Mouse (Mus musculus) brain, embryonic 18.5 days (tissue): ENCODE results near the gene Gm49339.
"Not testable (repeated sequence)": the region's sequence is repeated elsewhere in the genome, so short reads cannot be mapped to it uniquely, and the experiment has no call there.

ENCODE experiments used
- DNase-seq: peaks from one replicate; pipeline ENCODE4 v3.0.0-alpha.2; 2012; ENCODE audit warnings: low read depth, low spot score

Gene Gm49339

DNA sequence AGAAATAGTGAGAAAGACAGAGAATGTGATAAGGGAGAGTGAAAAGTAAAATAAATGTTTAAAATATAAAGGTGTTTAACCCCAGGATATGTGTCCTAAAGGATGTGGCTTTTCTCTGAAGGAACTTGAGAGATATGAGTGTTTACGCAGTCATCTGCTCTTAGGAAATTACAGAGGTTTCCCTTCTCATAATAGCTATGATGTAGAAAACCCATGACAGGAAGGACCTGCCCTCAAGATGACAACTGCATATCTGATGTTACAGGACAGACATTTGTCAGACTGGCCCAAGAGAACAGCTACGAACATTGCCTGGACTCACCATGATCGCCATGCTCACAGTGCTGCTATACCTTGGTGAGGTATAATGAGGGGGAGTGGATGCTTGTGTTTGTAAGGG is at the start of gene Gm49339, which contains the start of gene Lilr4b:
TSS of gene Gm49339 (plus strand) at position 216 of the 400 bp plus-strand sequence.
TSS of gene Lilr4b (plus strand) at position 236 of the 400 bp plus-strand sequence.
- DNase-seq = not testable (repeated sequence)

- no peak for DNase-seq
These were observed 47.5 kb upstream of the Gm49339 start for GRCm38 (mm10) chr10:51432940-51433339.

GRCm38 (mm10) chr10:51435684-51436083 is 44.7 kb upstream of the Gm49339 start:
- DNase-seq = no peak

DNA sequence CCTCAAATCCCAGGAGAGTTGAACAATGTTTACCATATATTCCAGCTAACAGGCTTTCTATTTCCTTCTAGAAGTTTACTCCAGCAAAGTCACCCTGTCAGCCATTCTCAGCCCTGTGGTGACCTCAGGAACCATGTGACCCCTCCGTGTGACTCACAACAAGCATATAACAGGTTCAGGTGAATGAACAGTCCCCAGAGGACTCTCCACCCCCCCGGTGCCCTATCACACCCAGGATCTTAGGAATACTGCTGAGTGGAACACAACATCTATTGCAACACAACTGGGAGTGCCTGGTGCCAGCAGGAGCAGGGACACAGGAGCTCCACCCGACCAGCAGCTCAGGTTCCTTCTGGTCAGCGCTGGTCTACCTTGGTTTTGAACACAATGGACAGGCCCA is 28.8 kb upstream of the Gm49339 start:
- no peak for DNase-seq

DNA sequence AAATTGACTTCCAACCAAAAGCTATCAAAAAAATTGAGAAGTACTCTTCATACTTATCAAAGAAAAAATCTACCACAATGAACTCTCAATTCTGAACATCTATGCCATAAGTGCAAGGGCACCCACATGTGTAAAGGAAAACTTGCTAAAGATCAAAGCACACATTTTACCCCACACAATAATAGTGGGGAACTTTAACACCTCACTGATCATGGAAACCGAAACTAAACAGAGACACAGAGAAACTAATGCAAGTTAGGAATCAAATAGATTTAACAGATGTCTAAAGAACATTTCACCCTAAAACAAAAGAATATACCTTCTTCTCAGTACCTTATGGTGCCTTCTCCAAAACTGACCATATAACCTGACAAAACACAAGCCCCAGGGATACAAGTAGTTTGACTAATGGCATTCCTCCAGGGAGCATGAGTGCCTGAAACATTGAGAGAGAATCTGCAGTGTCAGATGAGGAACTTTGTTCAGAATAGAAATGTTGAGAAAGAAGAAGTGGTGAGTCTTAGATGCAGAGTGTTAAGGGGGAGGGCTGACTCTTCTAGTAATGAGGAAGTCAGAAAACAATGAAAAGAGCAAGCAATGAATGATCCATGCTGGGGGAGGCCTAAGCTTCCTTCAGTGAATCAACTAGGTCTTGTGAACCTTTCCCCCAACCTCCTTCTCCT is 26.7 kb upstream of the Gm49339 start:
- no peak for DNase-seq

GRCm38 (mm10) chr10:51454365-51454764 is 26.0 kb upstream of the Gm49339 start:
- no peak for DNase-seq

GRCm38 (mm10) chr10:51455762-51456161 is 24.6 kb upstream of the Gm49339 start:
- no peak for DNase-seq

DNA sequence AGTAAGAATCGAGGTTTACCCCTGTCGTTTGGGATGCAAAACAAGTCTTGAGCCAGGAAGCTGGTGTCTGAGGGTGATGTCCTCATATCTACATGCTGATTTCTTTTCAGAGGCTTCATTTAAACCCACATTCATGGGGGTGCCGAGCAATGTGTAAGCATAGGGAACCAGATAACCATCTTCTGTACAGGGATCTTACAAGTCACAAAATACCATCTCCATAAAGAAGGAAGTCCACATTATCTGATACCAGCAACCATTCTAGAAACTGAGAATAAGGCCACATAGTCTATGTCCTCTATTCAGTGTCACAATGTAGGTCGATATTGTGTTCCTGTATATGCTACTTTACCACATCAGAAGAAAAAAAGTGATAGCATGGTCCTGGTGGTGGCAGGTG is 24.0 kb upstream of the Gm49339 start:
- DNase-seq = no peak

GRCm38 (mm10) chr10:51463800-51464199 is 16.6 kb upstream of the Gm49339 start:
- not testable (repeated sequence) for DNase-seq

GRCm38 (mm10) chr10:51490691-51491090 is 10.3 kb downstream of the Gm49339 start, which contains the start of gene Lilrb4a:
TSS of gene Lilrb4a (plus strand) at chr10:51490956.
- DNase-seq = not testable (repeated sequence)

DNA sequence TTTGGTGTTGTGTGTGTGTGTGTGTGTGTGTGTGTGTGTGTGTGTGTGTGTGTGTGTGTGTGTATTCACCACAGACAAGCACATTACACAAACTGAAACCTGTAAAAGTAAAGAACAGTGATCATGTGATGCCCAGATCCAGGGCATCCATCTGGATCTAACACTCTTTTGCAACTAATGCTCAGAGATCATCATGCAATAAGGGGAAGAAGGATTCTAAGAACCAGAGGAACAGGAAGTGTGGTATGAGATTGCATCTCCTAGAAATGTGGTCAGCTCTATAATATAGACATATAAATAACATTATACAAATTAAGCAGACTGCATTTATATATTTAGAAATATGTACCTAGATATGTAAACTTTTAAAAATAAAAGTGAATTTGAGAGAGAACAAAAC is 39.6 kb downstream of the Gm49339 start:
- no peak for DNase-seq

DNA sequence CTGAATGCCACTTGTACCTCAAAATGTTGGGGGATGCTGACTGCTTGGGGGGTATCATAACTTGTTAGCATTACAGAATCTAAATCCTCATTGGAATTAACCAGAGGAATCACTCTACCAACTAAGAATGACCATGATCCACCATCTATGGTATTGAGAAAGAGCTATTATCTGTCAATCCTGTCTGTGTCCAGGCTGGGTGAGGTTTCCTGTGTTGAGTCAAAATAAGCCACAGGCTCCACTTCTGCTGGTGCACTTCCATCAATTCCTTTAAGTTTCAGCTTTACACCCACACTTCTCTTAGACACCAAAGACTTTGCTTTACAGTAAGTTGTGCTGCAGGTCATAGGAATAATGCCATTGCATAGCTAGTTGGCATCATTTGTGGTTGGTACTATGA is 41.0 kb downstream of the Gm49339 start:
- no peak for DNase-seq

GRCm38 (mm10) chr10:51526090-51526489 is 45.7 kb downstream of the Gm49339 start:
- DNase-seq = no peak

GRCm38 (mm10) chr10:51526633-51527032 is 46.2 kb downstream of the Gm49339 start:
- no peak for DNase-seq

DNA sequence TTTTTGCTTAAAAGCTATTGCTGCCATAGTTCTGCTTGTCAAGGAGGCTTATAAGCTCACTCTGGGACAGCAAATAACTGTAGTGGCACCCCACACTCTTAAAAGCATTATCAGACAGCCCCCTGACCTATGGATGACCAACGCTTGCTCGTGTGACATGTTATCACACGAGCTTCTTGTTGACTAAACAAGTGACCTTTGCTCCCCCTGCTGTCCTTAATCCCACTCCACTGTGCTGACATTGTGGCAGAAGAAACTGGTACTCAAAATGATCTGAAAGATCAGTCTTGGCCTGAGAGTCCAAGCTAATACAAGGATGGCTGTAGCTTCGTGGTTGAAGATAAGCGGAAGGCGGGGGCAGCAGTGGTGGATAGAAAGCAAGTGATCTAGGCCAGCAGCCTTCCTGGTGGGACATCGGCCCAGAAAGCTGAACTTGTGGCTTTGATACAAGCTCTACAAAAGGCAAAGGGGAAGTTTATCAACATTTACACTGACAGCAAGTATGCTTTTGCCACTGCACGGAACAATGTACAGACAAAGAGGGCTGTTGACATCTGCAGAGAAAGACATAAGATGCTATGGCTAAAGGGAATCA is 48.5 kb downstream of the Gm49339 start:
- no peak for DNase-seq

GRCm38 (mm10) chr10:51529497-51529896 is 49.1 kb downstream of the Gm49339 start:
- no peak for DNase-seq

GRCm38 (mm10) chr10:51530813-51531212 is 50.4 kb downstream of the Gm49339 start:
- no peak for DNase-seq
